ENCODE assay signal across 20 mouse cellular contexts in genomic region chr6:88804966-88805577, GRCm38 (mm10). TPM values are rescaled to one million over a fixed set of nuclear protein-coding genes. Genes with fewer than 3 reads are reported as not detected.
A peak's percentile ranks its signal among the peaks of the same experiment; 100 is the strongest.
DNase-seq lines count a peak whose midpoint lies in the region; ATAC-seq lines count a peak whose summit lies in the region.
"Had no signal": no experiment of that assay in that cellular context is flagged by ENCODE, and none has a peak within 500 bp of the region (broad histone marks: within the 10 kb centered on the region; RNA-seq: fewer than 3 reads in every experiment).

No protein-coding gene starts in this region.

- H3K27ac ChIP-seq in liver, embryonic 13.5 days, result 0 out of 2 replicates have a peak overlapping the region, but pooled peaks have one; percentile 87
- H3K27ac ChIP-seq in brown adipose tissue, adult 24 weeks (replicated peaks; ENCODE audit: low read depth, low read length), result peak overlapping the region; percentile 40
- H3K27ac ChIP-seq: embryonic facial prominence, embryonic 12.5 days; forebrain, embryonic 12.5 days; heart, embryonic 13.5 days; hindbrain, embryonic 15.5 days had no signal

- H3K27me3 ChIP-seq in liver, embryonic 13.5 days, result no peaks in the 10 kb centered on the region
- H3K27me3 ChIP-seq: embryonic facial prominence, embryonic 12.5 days; forebrain, embryonic 12.5 days; heart, embryonic 13.5 days; hindbrain, embryonic 15.5 days had no signal

- H3K9me3 ChIP-seq in liver, embryonic 13.5 days (replicated peaks), result no peaks in the 10 kb centered on the region
- H3K9me3 ChIP-seq: embryonic facial prominence, embryonic 12.5 days; forebrain, embryonic 12.5 days; G1E; heart, embryonic 13.5 days; hindbrain, embryonic 15.5 days had no signal

- ATAC-seq in liver, embryonic 13.5 days (ENCODE audit: low read depth), result no peak
- no peak for ATAC-seq in erythroid progenitor cell, adult 5-6 weeks (replicated peaks; ENCODE audit: low FRiP score, poor library complexity, severe bottlenecking)
- ATAC-seq: CD4-positive, CD25-positive, alpha-beta regulatory T cell, adult 4 months; forebrain, embryonic 16.5 days had no signal

- no peak overlapping the region for H3K4me2 ChIP-seq in liver, embryonic 13.5 days
- H3K4me2 ChIP-seq: embryonic facial prominence, embryonic 12.5 days; forebrain, embryonic 12.5 days; heart, embryonic 13.5 days; hindbrain, embryonic 15.5 days had no signal

- no peak overlapping the region for H3K9ac ChIP-seq in liver, embryonic 13.5 days
- H3K9ac ChIP-seq: embryonic facial prominence, embryonic 12.5 days; forebrain, embryonic 12.5 days; heart, embryonic 13.5 days; hindbrain, embryonic 15.5 days had no signal

- 81% methylated on average over 17 of the region's 17 CpGs for WGBS in liver, embryonic 13.5 days (ENCODE audit: insufficient replicate concordance)

- no peak overlapping the region for H3K4me3 ChIP-seq in liver, embryonic 13.5 days (replicated peaks)
- H3K4me3 ChIP-seq in brown adipose tissue, adult 24 weeks (ENCODE audit: insufficient read depth, low read depth, low read length), result no peak overlapping the region
- H3K4me3 ChIP-seq: embryonic facial prominence, embryonic 12.5 days; forebrain, embryonic 12.5 days; heart, embryonic 13.5 days; hindbrain, embryonic 15.5 days had no signal

- peaks cover 39% of the 10 kb centered on the region for H3K36me3 ChIP-seq in liver, embryonic 13.5 days
- H3K36me3 ChIP-seq: embryonic facial prominence, embryonic 12.5 days; forebrain, embryonic 12.5 days; G1E; heart, embryonic 13.5 days; hindbrain, embryonic 15.5 days had no signal

- peak; percentile 76 to 88 for DNase-seq in adrenal gland, adult (ENCODE audit: inconsistent age in 2 of 2, low spot score in 1 of 2)
- no peak for DNase-seq in adrenal gland, postnatal 10 days
- DNase-seq in liver, embryonic 13.5 days, result no peak
- DNase-seq in liver, result no peak
- DNase-seq in adrenal gland, adult 8-10 months, result peak; percentile 66
- DNase-seq: B cell, adult 2 months; cerebellum, adult 11 months; cerebellum, adult 8-10 months; cerebellum, postnatal 14 days; gastrocnemius, postnatal 10 days; heart, postnatal 36 days had no signal

- peaks cover 73% of the 10 kb centered on the region for H3K4me1 ChIP-seq in liver, embryonic 13.5 days (replicated peaks)
- H3K4me1 ChIP-seq in brown adipose tissue, adult 24 weeks (ENCODE audit: control insufficient read depth, insufficient read depth, insufficient read length, low read length), result peaks cover 64% of the 10 kb centered on the region
- H3K4me1 ChIP-seq: forebrain, embryonic 12.5 days had no signal

RNA-seq across cellular contexts. Expression of gene Abtb1, which starts 36.7 kb away (rescaled TPM):
- 10 to 100 TPM; 21.9 to 30.5 TPM for total RNA-seq in adrenal gland, postnatal 10 days (2021)
- 45.5 and 46.5 TPM in 2 replicates for polyA plus RNA-seq in liver, embryonic 13.5 days (2015; fragmentation: Nextera tagmentation; extraction: Ambion mirVana)
- total RNA-seq in adrenal gland, adult 8-10 months (2022), result 10 to 100 TPM; 32.5 to 43.7 (median 39.8) TPM
- 8.6 and 12.6 TPM in 2 replicates for polyA plus RNA-seq in brown adipose tissue, adult 24 weeks (2012; ENCODE audit: insufficient read depth, insufficient read length, missing spikeins)
- total RNA-seq in erythroid progenitor cell, adult 5-6 weeks (2015; ENCODE audit: low replicate concordance), result 49.4 and 49.9 TPM in 2 replicates
- total RNA-seq in erythroid progenitor cell, adult 5-6 weeks (2017; ENCODE audit: low replicate concordance), result 112 and 178 TPM in 2 replicates

Comparison
In these comparisons a context has a peak if more than half of its experiments do, and no peak if none do; other contexts are left out.
1. DNase-seq: peak in adrenal gland, adult (2 of 2) and adrenal gland, adult 8-10 months (single experiment); none in adrenal gland, postnatal 10 days (single experiment), liver, embryonic 13.5 days (single experiment) and liver (single experiment).